Mouse (Mus musculus) ES-Bruce4 (cell line): ENCODE measurements around the gene Ccdc103.

Experiments used
- CTCF ChIP-seq: IDR thresholded peaks from one replicate; pipeline ENCODE4 v1.8.1; 2011; ENCODE audit warnings: low read depth, low read length
- POLR2A ChIP-seq: IDR thresholded peaks from one replicate; pipeline ENCODE4 v1.8.1; 2011; ENCODE audit warnings: low read length; ENCODE audit not compliant: insufficient read depth

GRCm38 (mm10) chr11:102894716-102895115 lies 13.7 kb downstream of the Ccdc103 start:
- no peak for TF ChIP-seq CTCF
- TF ChIP-seq POLR2A: no peak
